Mouse (Mus musculus) neutrophil, adult 5-6 weeks (primary cell): ENCODE data around the gene Cyp4a31. TPM values are rescaled to one million over a fixed set of nuclear protein-coding genes. Genes with fewer than 3 reads are reported as not detected.
"Not testable (repeated sequence)": the region's sequence is repeated elsewhere in the genome, so short reads cannot be mapped to it uniquely, and the experiment has no call there.

Source experiments
- ATAC-seq: fragments of 151-379, 151-347 bp; 2 replicates; pipeline ENCODE4 v1.8.0; 2017; ENCODE audit warnings: mild to moderate bottlenecking, moderate TSS enrichment; ENCODE audit not compliant: insufficient number of reproducible peaks, poor library complexity, low FRiP score, severe bottlenecking; ENCODE audit errors: extremely low read depth
- total RNA-seq: library from RNA; stranded (forward); fragments of 200-1000 nt; gene quantifications from 2 replicates; pipeline ENCODE4 v1.2.3, GENCODE M21; 2017

Cyp4a31 gene
- total RNA-seq, 1 experiment from 2014 or later, result not detected

DNA sequence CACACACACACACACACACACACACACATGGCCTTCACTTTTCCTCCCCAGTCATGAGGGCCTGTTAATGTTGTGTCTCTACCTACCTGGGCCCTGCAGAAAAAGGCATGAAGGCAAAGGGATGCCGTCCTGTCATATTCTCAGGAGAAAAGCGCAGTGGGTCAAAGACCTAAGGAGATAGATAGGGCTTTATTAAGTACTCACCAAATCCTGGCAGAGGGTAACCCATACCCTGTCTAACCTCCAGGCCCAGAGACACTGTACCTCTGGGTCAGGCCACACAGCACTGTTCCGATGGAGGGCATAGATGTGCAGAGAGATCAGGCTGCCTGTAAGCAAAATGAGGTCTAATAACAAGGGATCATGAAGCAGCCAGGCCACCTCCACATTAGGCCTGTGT lies 62.1 kb downstream of the Cyp4a31 start:
- ATAC-seq, result not testable (repeated sequence)

Other genes with a start within 250 kb of the Cyp4a31 start
- not detected in 2 replicates for gene Cyp4a12b, start 152.0 kb upstream of the Cyp4a31 start, total RNA-seq
- gene Cyp4a30b, start 111.0 kb upstream of the Cyp4a31 start, total RNA-seq, result not detected in 2 replicates
- not detected in 2 replicates for gene Cyp4a14, start 67.5 kb upstream of the Cyp4a31 start, total RNA-seq
- not detected in 2 replicates for gene Cyp4a10, start 45.4 kb upstream of the Cyp4a31 start, total RNA-seq
- not detected in 2 replicates for gene Cyp4a32, start 37.3 kb downstream of the Cyp4a31 start, total RNA-seq
- gene Cyp4b1, start 84.1 kb downstream of the Cyp4a31 start, total RNA-seq, result not detected in 2 replicates
- 49.6 and 52.4 TPM in 2 replicates for gene Efcab14, start 174.1 kb downstream of the Cyp4a31 start, total RNA-seq
- 0.70 and 2.3 TPM in 2 replicates for gene Tex38, start 217.4 kb downstream of the Cyp4a31 start, total RNA-seq
- gene Atpaf1, start 221.2 kb downstream of the Cyp4a31 start, total RNA-seq, result 9.1 and 9.6 TPM in 2 replicates